Mouse (Mus musculus) left cerebral cortex, postnatal 14 days (tissue): ENCODE data around the gene Ncoa3. TPM values are rescaled to one million over a fixed set of nuclear protein-coding genes. Genes with fewer than 3 reads are reported as not detected.
"Not testable (repeated sequence)": the region's sequence is repeated elsewhere in the genome, so short reads cannot be mapped to it uniquely, and the experiment has no call there.

Experiments
- DNase-seq, 2 experiments: peaks; one replicate each; pipeline ENCODE4 v3.0.0; 2021 to 2022; ENCODE audit warnings: low spot score in 2 of 2, mixed read lengths in 1 of 2
- intact Hi-C: fragments of 180-260 bp; cut with DNase I; formaldehyde crosslinking; loops from one replicate; pipeline ENCODE4 v1.15.1; 2025
- long read RNA-seq, 2 experiments: library from polyadenylated mRNA; stranded (forward); transcript quantifications; one replicate each; pipeline ENCODE4 v2.0.0; 2021
- total RNA-seq, 2 experiments: library from RNA; stranded (reverse); gene quantifications; 2 replicates each; pipeline ENCODE4 v1.2.3; 2021

The Ncoa3 gene
- total RNA-seq = 10 to 100 TPM; 32.0 to 34.7 TPM
- long read RNA-seq, experiment 1, full-length matches to known transcripts = 2 of 5 reads
- long read RNA-seq, experiment 1, partial matches to known transcripts = 2 of 5 reads
- long read RNA-seq, experiment 1, other reads (novel, unspliced or antisense) = 1 of 5 reads
- long read RNA-seq, experiment 2, full-length matches to known transcripts = 1 of 4 reads
- long read RNA-seq, experiment 2, partial matches to known transcripts = 3 of 4 reads
- long read RNA-seq, experiment 2, other reads (novel, unspliced or antisense) = 0 of 4 reads

- peak; percentile 90 to 94 for DNase-seq
- intact Hi-C loops = no loop called here
Observed at GRCm38 (mm10) chr2:165992270-165993172, at the start of gene Ncoa3. Gene Ncoa3 (plus strand): TSS chr2:165992636.

- no peak for DNase-seq
- intact Hi-C loops = no loop called here
Observed at GRCm38 (mm10) chr2:165943113-165943512, 49.3 kb upstream of the Ncoa3 start.

GRCm38 (mm10) chr2:165944576-165945351 lies 47.7 kb upstream of the Ncoa3 start:
- DNase-seq = no peak

GRCm38 (mm10) chr2:165946046-165946564 lies 46.3 kb upstream of the Ncoa3 start:
- intact Hi-C loops = no loop called here
- no peak for DNase-seq

More at GRCm38 (mm10) chr2:165944576-165945351, 47.7 kb upstream of the Ncoa3 start:
- intact Hi-C loops = no loop called here

GRCm38 (mm10) chr2:165948007-165948406 lies 44.4 kb upstream of the Ncoa3 start:
- intact Hi-C loops = no loop called here
- no peak for DNase-seq

GRCm38 (mm10) chr2:165948785-165949184 lies 43.7 kb upstream of the Ncoa3 start:
- DNase-seq, intact Hi-C loops: not testable (repeated sequence)

GRCm38 (mm10) chr2:165949719-165950118 lies 42.7 kb upstream of the Ncoa3 start:
- intact Hi-C loops = no loop called here
- DNase-seq = peak in 1 of 2 experiments; percentile 14

- intact Hi-C loops = no loop called here
- peak in 1 of 2 experiments; percentile 47 for DNase-seq
Observed at GRCm38 (mm10) chr2:165951432-165952068, 40.9 kb upstream of the Ncoa3 start.

- DNase-seq = peak; percentile 19 to 32
- intact Hi-C loops = no loop called here
Observed at GRCm38 (mm10) chr2:165954872-165955271, 37.6 kb upstream of the Ncoa3 start.

GRCm38 (mm10) chr2:165955386-165955785 lies 37.0 kb upstream of the Ncoa3 start:
- intact Hi-C loops = no loop called here
- DNase-seq = no peak

GRCm38 (mm10) chr2:165956096-165956740 lies 36.2 kb upstream of the Ncoa3 start:
- intact Hi-C loops = no loop called here
- DNase-seq = no peak

GRCm38 (mm10) chr2:165957257-165957828 lies 35.1 kb upstream of the Ncoa3 start:
- intact Hi-C loops = no loop called here
- DNase-seq = no peak

- DNase-seq = no peak
- intact Hi-C loops = no loop called here
Observed at GRCm38 (mm10) chr2:165958556-165958955, 33.9 kb upstream of the Ncoa3 start.

- DNase-seq = no peak
- intact Hi-C loops = no loop called here
Observed at GRCm38 (mm10) chr2:165960695-165961094, 31.7 kb upstream of the Ncoa3 start.

- no peak for DNase-seq
- intact Hi-C loops = no loop called here
Observed at GRCm38 (mm10) chr2:165962824-165963223, 29.6 kb upstream of the Ncoa3 start.

GRCm38 (mm10) chr2:165964121-165964520 lies 28.3 kb upstream of the Ncoa3 start:
- intact Hi-C loops = no loop called here
- DNase-seq = no peak

- intact Hi-C loops = no loop called here
- DNase-seq = no peak
Observed at GRCm38 (mm10) chr2:165967076-165967475, 25.4 kb upstream of the Ncoa3 start.

GRCm38 (mm10) chr2:165967823-165968555 lies 24.4 kb upstream of the Ncoa3 start:
- DNase-seq = no peak
- intact Hi-C loops = no loop called here
